Mouse (Mus musculus): ENCODE data around the gene Pdia5. TPM values are rescaled to one million over a fixed set of nuclear protein-coding genes. Genes with fewer than 3 reads are reported as not detected.
A peak's percentile ranks its signal among the peaks of the same experiment; 100 is the strongest.

Pdia5 gene
- polyA plus RNA-seq, 1 experiment from 2014 or later: 60.0 TPM

DNA sequence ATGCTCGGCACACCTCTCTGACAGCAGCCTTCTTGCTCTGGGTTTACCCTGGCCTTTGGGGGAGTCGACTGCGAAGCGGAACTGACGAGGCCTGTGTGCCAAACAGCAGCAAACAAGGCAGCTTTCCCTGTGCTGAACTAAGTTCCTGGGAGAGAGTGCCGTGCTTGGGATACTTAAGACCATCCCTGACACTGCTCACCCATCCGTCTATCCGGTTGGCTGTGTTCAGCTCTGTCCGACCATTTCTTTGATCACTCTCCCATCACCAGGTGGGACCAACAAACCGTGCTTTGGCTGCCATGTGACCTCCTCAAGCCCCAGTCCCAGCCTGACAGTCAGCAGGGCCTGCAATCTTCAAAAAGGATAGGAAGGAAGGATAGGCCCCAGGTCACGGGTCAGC, 32.4 kb downstream of the Pdia5 start:
- Histone ChIP-seq H3K27me3 (replicated peaks; ENCODE audit: control insufficient read depth, insufficient read depth, low read length) (no peaks in the 10 kb centered on the region), H3K9me3 (ENCODE audit: control insufficient read depth, low read length) (no peaks in the 10 kb centered on the region), H3K4me2 (ENCODE audit: low read depth, low read length) (no peak overlapping the region), H3K36me3 (ENCODE audit: control insufficient read depth, insufficient read depth, low read length) (0 out of 2 replicates have a peak, but pooled peaks cover 14% of the 10 kb centered on the region), H3K27ac (ENCODE audit: low read length) (no peak overlapping the region), H3K9ac (ENCODE audit: low read depth, low read length) (no peak overlapping the region), H3K4me1 (ENCODE audit: control insufficient read depth, insufficient read depth, low read length) (no peaks in the 10 kb centered on the region), H3K4me3 (ENCODE audit: low read length) (no peak overlapping the region)
- ATAC-seq: no peak
- WGBS: 88% methylated on average over 11 of the region's 11 CpGs

DNA sequence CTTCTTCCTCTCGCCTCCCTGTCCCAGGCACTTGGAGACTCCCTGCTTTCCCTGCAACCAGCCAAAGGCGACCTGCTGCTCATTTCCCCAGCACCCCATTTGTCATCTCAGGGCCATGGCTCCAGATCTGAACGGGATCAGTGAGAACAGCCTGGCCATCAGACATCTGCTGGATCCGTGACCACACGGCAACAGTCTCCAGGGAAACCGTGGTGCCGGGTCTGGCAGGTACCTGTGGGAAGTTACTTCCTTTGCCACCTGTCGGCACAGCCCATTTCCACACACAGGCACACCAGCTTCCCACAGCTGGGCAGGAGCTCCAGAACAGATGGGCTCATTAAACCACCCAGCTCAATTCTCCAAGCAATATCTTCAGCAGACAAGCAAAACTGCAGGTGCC, 33.2 kb downstream of the Pdia5 start:
- Histone ChIP-seq H3K9ac (ENCODE audit: low read depth, low read length) (no peak overlapping the region), H3K4me3 (ENCODE audit: low read length) (no peak overlapping the region), H3K36me3 (ENCODE audit: control insufficient read depth, insufficient read depth, low read length) (0 out of 2 replicates have a peak, but pooled peaks cover 11% of the 10 kb centered on the region), H3K9me3 (ENCODE audit: control insufficient read depth, low read length) (no peaks in the 10 kb centered on the region), H3K27ac (ENCODE audit: low read length) (no peak overlapping the region), H3K4me1 (ENCODE audit: control insufficient read depth, insufficient read depth, low read length) (no peaks in the 10 kb centered on the region), H3K27me3 (replicated peaks; ENCODE audit: control insufficient read depth, insufficient read depth, low read length) (no peaks in the 10 kb centered on the region), H3K4me2 (ENCODE audit: low read depth, low read length) (no peak overlapping the region)
- ATAC-seq: peak; percentile 63
- WGBS: 72% methylated on average over 8 of the region's 8 CpGs

DNA sequence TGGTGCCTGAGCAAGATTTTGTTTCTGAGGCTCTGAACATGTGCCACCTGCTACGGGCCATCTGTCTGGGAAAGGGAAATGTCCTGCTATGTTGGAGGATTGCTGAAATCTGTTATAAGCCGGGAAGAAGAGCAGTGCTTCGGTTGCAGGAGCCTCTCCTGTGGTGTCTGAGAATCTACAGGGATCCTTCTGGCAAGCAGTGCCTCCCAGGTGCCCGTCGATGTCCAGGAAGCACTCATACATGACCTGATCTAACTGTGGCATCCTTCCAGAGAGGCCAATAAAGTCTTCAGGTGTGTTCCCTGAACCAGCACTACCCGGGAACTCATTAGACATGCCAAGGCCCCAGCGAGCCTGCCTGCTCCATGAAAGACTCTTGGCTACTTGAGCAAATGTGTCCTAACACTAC, 33.7 kb downstream of the Pdia5 start:
- no peak for ATAC-seq
- H3K27me3 ChIP-seq (replicated peaks; ENCODE audit: control insufficient read depth, insufficient read depth, low read length): no peaks in the 10 kb centered on the region
- H3K4me2 ChIP-seq (ENCODE audit: low read depth, low read length): no peak overlapping the region
- H3K9me3 ChIP-seq (ENCODE audit: control insufficient read depth, low read length): no peaks in the 10 kb centered on the region
- 91% methylated on average over 7 of the region's 7 CpGs for WGBS
- no peak overlapping the region for H3K27ac ChIP-seq (ENCODE audit: low read length)
- no peak overlapping the region for H3K4me3 ChIP-seq (ENCODE audit: low read length)
- 0 out of 2 replicates have a peak, but pooled peaks cover 11% of the 10 kb centered on the region for H3K36me3 ChIP-seq (ENCODE audit: control insufficient read depth, insufficient read depth, low read length)
- no peaks in the 10 kb centered on the region for H3K4me1 ChIP-seq (ENCODE audit: control insufficient read depth, insufficient read depth, low read length)
- H3K9ac ChIP-seq (ENCODE audit: low read depth, low read length): no peak overlapping the region

DNA sequence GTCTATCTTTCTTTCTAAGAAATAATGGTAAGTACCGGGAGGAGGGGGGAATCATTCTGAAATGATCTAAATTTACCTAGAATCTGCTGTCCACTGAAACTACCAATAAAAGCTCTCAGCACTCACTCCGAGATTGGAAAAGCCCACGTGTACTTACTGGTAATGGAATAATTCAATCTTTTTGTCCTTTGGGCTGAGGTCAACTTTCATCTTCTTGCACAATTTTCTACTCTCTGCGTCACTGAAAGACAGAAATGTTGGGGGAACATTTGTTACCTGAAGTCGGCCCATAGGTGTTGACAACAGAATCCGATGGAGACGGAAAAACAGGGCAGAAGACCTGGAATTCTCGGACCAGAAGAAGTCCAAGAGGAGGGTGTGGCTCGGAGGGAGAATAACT, 34.4 kb downstream of the Pdia5 start:
- ATAC-seq: no peak
- Histone ChIP-seq H3K27me3 (replicated peaks; ENCODE audit: control insufficient read depth, insufficient read depth, low read length) (no peaks in the 10 kb centered on the region), H3K9ac (ENCODE audit: low read depth, low read length) (no peak overlapping the region), H3K4me2 (ENCODE audit: low read depth, low read length) (no peak overlapping the region), H3K4me3 (ENCODE audit: low read length) (no peak overlapping the region), H3K36me3 (ENCODE audit: control insufficient read depth, insufficient read depth, low read length) (0 out of 2 replicates have a peak, but pooled peaks cover 11% of the 10 kb centered on the region), H3K27ac (ENCODE audit: low read length) (no peak overlapping the region), H3K4me1 (ENCODE audit: control insufficient read depth, insufficient read depth, low read length) (no peaks in the 10 kb centered on the region), H3K9me3 (ENCODE audit: control insufficient read depth, low read length) (no peaks in the 10 kb centered on the region)
- WGBS: 89% methylated on average over 9 of the region's 9 CpGs

DNA sequence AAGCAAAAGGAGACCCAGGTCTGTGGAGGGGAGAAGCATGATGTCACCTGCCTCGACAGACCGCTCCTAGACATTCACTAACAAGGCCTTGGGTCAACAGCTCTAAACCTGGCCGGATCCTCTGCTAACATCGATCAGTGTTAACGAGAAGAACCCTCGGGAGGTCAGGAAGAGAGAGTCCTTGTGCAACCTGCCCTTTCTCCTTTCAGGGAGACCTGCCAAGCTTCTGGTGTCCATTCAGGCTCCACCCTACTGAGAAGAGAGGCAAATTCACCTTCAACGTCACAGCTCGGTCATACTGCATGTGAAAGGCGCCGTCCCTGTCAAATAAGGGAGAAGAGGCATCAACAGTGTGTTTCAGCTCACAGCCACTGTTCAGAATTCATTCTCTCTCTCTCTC, 34.9 kb downstream of the Pdia5 start:
- H3K27me3 ChIP-seq (replicated peaks; ENCODE audit: control insufficient read depth, insufficient read depth, low read length): no peaks in the 10 kb centered on the region
- no peaks in the 10 kb centered on the region for H3K4me1 ChIP-seq (ENCODE audit: control insufficient read depth, insufficient read depth, low read length)
- H3K4me3 ChIP-seq (ENCODE audit: low read length): no peak overlapping the region
- H3K4me2 ChIP-seq (ENCODE audit: low read depth, low read length): no peak overlapping the region
- 93% methylated on average over 10 of the region's 10 CpGs for WGBS
- no peak overlapping the region for H3K27ac ChIP-seq (ENCODE audit: low read length)
- no peaks in the 10 kb centered on the region for H3K9me3 ChIP-seq (ENCODE audit: control insufficient read depth, low read length)
- H3K9ac ChIP-seq (ENCODE audit: low read depth, low read length): no peak overlapping the region
- ATAC-seq: no peak
- H3K36me3 ChIP-seq (ENCODE audit: control insufficient read depth, insufficient read depth, low read length): 0 out of 2 replicates have a peak, but pooled peaks cover 6% of the 10 kb centered on the region

DNA sequence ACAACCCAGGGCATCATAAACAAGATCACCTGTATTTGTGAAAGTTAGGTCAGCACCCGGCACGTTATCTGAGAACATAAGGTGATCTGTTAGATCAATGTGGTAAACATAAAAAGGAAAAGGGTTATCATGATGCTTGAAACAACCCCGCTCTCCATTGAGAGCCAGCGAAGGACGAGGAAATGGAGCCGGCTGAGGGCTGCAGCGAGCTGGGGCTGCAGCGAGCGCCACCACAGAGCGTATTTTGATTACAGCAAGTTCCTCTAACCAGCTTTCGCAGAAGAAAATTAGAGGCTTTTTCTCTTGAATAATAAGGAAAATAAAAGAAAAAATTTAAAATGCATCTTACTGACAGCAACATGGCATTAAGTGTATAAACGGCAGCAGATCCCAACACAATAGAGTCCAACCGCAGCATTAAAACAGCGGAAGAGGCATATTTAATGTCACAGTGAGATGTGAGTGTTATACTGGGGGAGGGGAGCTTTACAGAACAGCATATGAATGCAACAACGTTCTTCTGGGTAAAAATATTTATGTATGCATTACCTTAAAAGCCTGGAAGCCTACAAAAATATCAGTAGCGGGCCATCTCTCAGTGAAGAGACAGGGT, 40.5 kb downstream of the Pdia5 start:
- Histone ChIP-seq H3K4me2 (ENCODE audit: low read depth, low read length) (no peak overlapping the region), H3K27ac (ENCODE audit: low read length) (no peak overlapping the region), H3K36me3 (ENCODE audit: control insufficient read depth, insufficient read depth, low read length) (no peaks in the 10 kb centered on the region), H3K27me3 (replicated peaks; ENCODE audit: control insufficient read depth, insufficient read depth, low read length) (no peaks in the 10 kb centered on the region), H3K9me3 (ENCODE audit: control insufficient read depth, low read length) (no peaks in the 10 kb centered on the region), H3K4me3 (ENCODE audit: low read length) (no peak overlapping the region), H3K9ac (ENCODE audit: low read depth, low read length) (no peak overlapping the region), H3K4me1 (ENCODE audit: control insufficient read depth, insufficient read depth, low read length) (no peaks in the 10 kb centered on the region)
- ATAC-seq: no peak
- WGBS: 91% methylated on average over 16 of the region's 16 CpGs

DNA sequence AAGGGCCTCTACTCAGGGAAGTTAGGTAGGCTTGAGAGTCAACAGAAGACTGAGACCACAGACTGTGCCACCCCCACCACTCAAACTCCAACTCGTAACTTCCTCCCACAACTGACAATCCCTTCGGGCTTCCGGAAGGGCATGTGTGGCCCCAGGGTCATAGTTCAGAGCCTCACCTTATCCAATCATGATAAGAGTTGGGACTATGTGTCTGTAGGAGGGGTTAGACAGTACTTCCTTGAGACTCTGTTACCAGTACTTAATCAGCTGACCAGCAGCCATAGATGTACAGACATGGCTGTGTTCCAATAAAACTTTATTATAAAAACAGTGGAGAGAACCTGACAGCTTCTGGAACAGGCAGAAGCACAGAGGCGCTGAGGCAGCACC, 48.7 kb downstream of the Pdia5 start:
- H3K4me2 ChIP-seq (ENCODE audit: low read depth, low read length): no peak overlapping the region
- no peaks in the 10 kb centered on the region for H3K36me3 ChIP-seq (ENCODE audit: control insufficient read depth, insufficient read depth, low read length)
- H3K27me3 ChIP-seq (replicated peaks; ENCODE audit: control insufficient read depth, insufficient read depth, low read length): no peaks in the 10 kb centered on the region
- H3K9ac ChIP-seq (ENCODE audit: low read depth, low read length): no peak overlapping the region
- no peaks in the 10 kb centered on the region for H3K4me1 ChIP-seq (ENCODE audit: control insufficient read depth, insufficient read depth, low read length)
- no peak overlapping the region for H3K4me3 ChIP-seq (ENCODE audit: low read length)
- ATAC-seq: no peak
- 90% methylated on average over 4 of the region's 4 CpGs for WGBS
- no peaks in the 10 kb centered on the region for H3K9me3 ChIP-seq (ENCODE audit: control insufficient read depth, low read length)
- H3K27ac ChIP-seq (ENCODE audit: low read length): no peak overlapping the region

DNA sequence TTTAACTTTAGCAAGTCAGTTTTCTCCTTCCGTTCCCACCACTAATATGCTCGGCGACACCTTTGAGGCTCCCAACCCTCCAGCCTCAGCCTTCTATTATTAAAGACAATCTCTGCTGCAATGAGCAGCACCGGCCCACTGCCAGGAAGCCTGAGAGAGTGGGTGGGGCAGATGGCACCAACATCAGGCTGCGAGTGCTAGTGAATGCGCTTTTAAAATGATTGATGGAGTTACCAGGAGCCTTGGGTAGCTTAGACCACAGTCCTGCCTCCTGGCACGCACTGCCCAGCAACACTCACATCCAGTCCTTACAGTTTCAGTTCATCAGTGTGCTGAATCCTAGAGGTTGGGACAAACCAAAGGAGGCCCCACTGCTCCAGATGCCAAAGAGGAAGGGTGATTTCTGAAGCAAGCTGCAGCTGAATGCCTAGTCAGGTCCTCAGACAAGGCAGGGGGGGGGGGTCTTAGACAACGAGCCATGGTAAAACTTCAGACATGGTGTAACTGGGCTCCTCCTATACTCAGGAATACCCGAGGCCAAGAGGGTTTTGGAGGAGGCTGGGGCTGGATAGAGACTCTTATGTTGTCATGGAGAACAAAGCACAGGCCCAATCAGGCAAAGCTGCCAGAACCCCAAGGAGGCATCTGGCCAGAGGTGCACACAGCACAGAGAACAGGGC, 49.2 kb downstream of the Pdia5 start:
- Histone ChIP-seq H3K9me3 (ENCODE audit: control insufficient read depth, low read length) (no peaks in the 10 kb centered on the region), H3K27ac (ENCODE audit: low read length) (no peak overlapping the region), H3K4me2 (ENCODE audit: low read depth, low read length) (no peak overlapping the region), H3K4me3 (ENCODE audit: low read length) (no peak overlapping the region), H3K9ac (ENCODE audit: low read depth, low read length) (no peak overlapping the region), H3K27me3 (replicated peaks; ENCODE audit: control insufficient read depth, insufficient read depth, low read length) (no peaks in the 10 kb centered on the region), H3K36me3 (ENCODE audit: control insufficient read depth, insufficient read depth, low read length) (no peaks in the 10 kb centered on the region), H3K4me1 (ENCODE audit: control insufficient read depth, insufficient read depth, low read length) (no peaks in the 10 kb centered on the region)
- 93% methylated on average over 9 of the region's 9 CpGs for whole genome bisulfite sequencing
- ATAC-seq: no peak

DNA sequence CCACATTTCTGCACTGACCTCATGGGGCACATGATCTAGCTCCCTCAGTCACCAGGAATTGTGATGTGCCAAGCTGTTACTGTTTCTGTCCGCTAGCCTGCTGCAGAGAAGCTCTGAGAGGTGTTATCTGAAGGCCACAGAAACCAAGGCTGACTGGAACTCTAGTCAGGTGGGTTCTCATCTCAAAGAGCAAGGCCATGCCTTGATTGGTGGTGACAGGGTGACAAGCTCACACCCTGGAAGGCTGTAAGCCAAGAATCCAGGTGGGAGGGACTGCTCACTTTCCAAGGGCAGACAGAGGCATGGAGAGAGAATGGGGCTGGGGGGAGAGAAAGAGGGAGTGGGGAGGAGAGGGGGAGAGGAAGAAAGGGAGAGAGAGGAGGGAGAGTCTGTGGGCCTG, 51.6 kb downstream of the Pdia5 start:
- no peak for ATAC-seq
- H3K4me3 ChIP-seq (ENCODE audit: low read length): no peak overlapping the region
- 76% methylated on average over 1 of the region's 1 CpGs for WGBS

More for the DNA sequence above, 51.6 kb downstream of the Pdia5 start:
- no peak overlapping the region for H3K9ac ChIP-seq (ENCODE audit: low read depth, low read length)
- no peaks in the 10 kb centered on the region for H3K4me1 ChIP-seq (ENCODE audit: control insufficient read depth, insufficient read depth, low read length)
- no peaks in the 10 kb centered on the region for H3K9me3 ChIP-seq (ENCODE audit: control insufficient read depth, low read length)
- no peak overlapping the region for H3K27ac ChIP-seq (ENCODE audit: low read length)
- no peaks in the 10 kb centered on the region for H3K36me3 ChIP-seq (ENCODE audit: control insufficient read depth, insufficient read depth, low read length)
- H3K27me3 ChIP-seq (replicated peaks; ENCODE audit: control insufficient read depth, insufficient read depth, low read length): no peaks in the 10 kb centered on the region
- no peak overlapping the region for H3K4me2 ChIP-seq (ENCODE audit: low read depth, low read length)

All from intestine, embryonic 16.5 days (tissue).